Mouse (Mus musculus): Measurements from ENCODE around the gene Grm5.

The Grm5 gene

GRCm38 (mm10) chr7:87583868-87584267 lies at the start of gene Grm5:
TSS of gene Grm5 (plus strand) at chr7:87584168.
- no peak for DNase-seq

- no peak for DNase-seq
Observed at GRCm38 (mm10) chr7:87539031-87539430, 44.9 kb upstream of the Grm5 start.

- no peak for DNase-seq
Observed at GRCm38 (mm10) chr7:87565300-87565699, 18.7 kb upstream of the Grm5 start.

GRCm38 (mm10) chr7:87566476-87566875 lies 17.5 kb upstream of the Grm5 start:
- no peak for DNase-seq

- no peak for DNase-seq
Observed at GRCm38 (mm10) chr7:87584281-87584701, 323 bp downstream of the Grm5 start.

GRCm38 (mm10) chr7:87586271-87586937 lies 2.4 kb downstream of the Grm5 start:
- DNase-seq: no peak

GRCm38 (mm10) chr7:87587976-87588375 lies 4.0 kb downstream of the Grm5 start:
- no peak for DNase-seq

GRCm38 (mm10) chr7:87626251-87626650 lies 42.3 kb downstream of the Grm5 start:
- no peak for DNase-seq

GRCm38 (mm10) chr7:87635530-87635929 lies 51.6 kb downstream of the Grm5 start:
- no peak for DNase-seq

GRCm38 (mm10) chr7:87650610-87651009 lies 66.6 kb downstream of the Grm5 start:
- DNase-seq: no peak

- no peak for DNase-seq
Observed at GRCm38 (mm10) chr7:87661794-87662193, 77.8 kb downstream of the Grm5 start.

GRCm38 (mm10) chr7:87664041-87664440 lies 80.1 kb downstream of the Grm5 start:
- DNase-seq: peak; percentile 1

- no peak for DNase-seq
Observed at GRCm38 (mm10) chr7:87716393-87716792, 132.4 kb downstream of the Grm5 start.

- DNase-seq: no peak
Observed at GRCm38 (mm10) chr7:87718631-87719030, 134.7 kb downstream of the Grm5 start.

- DNase-seq: no peak
Observed at GRCm38 (mm10) chr7:87734511-87734910, 150.5 kb downstream of the Grm5 start.

GRCm38 (mm10) chr7:87761945-87762344 lies 178.0 kb downstream of the Grm5 start:
- DNase-seq: no peak

- DNase-seq: no peak
Observed at GRCm38 (mm10) chr7:87762376-87762775, 178.4 kb downstream of the Grm5 start.

- no peak for DNase-seq
Observed at GRCm38 (mm10) chr7:87787560-87787959, 203.6 kb downstream of the Grm5 start.

GRCm38 (mm10) chr7:87788963-87789362 lies 205.0 kb downstream of the Grm5 start:
- DNase-seq: no peak

GRCm38 (mm10) chr7:87793896-87794295 lies 209.9 kb downstream of the Grm5 start:
- DNase-seq: no peak

- DNase-seq: no peak
Observed at GRCm38 (mm10) chr7:87824898-87825297, 240.9 kb downstream of the Grm5 start.

GRCm38 (mm10) chr7:87834669-87835068 lies 250.7 kb downstream of the Grm5 start:
- no peak for DNase-seq

- DNase-seq: no peak
Observed at GRCm38 (mm10) chr7:87838579-87838978, 254.6 kb downstream of the Grm5 start.

GRCm38 (mm10) chr7:87843496-87843895 lies 259.5 kb downstream of the Grm5 start:
- no peak for DNase-seq

GRCm38 (mm10) chr7:87846082-87846481 lies 262.1 kb downstream of the Grm5 start:
- DNase-seq: no peak

All from lung, postnatal 14 days (tissue).